Mouse (Mus musculus): ENCODE data around the gene Olfr984. TPM values are rescaled to one million over a fixed set of nuclear protein-coding genes. Genes with fewer than 3 reads are reported as not detected.

The Olfr984 gene
- not detected in 2 replicates for polyA plus RNA-seq (2015; fragmentation: Nextera tagmentation; extraction: Ambion mirVana)

- no peaks in the 10 kb centered on the region for H3K9me3 ChIP-seq
- H3K4me2 ChIP-seq: no peak within 1 kb of the TSS
- ATAC-seq (ENCODE audit: low read depth): no peak
- H3K27me3 ChIP-seq: no peaks in the 10 kb centered on the region
- no peaks in the 10 kb centered on the region for H3K4me1 ChIP-seq (replicated peaks)
- no peak within 1 kb of the TSS for H3K9ac ChIP-seq
- H3K36me3 ChIP-seq: no peaks in the 10 kb centered on the region
- no peak within 1 kb of the TSS for H3K4me3 ChIP-seq
- WGBS: 93% methylated on average over 2 of the region's 2 CpGs
- no peak within 1 kb of the TSS for H3K27ac ChIP-seq (replicated peaks)
Measured at GRCm38 (mm10) chr9:40114106-40114505, at the start of gene Olfr984. Olfr984 (minus strand) TSS chr9:40114206.

GRCm38 (mm10) chr9:40155118-40155644 is 41.2 kb upstream of the Olfr984 start:
- 77% methylated on average over 4 of the region's 4 CpGs for WGBS

GRCm38 (mm10) chr9:40141544-40141943 is 27.5 kb upstream of the Olfr984 start:
- no peak overlapping the region for H3K4me3 ChIP-seq
- H3K4me2 ChIP-seq: no peak overlapping the region
- H3K27ac ChIP-seq (replicated peaks): no peak overlapping the region
- no peaks in the 10 kb centered on the region for H3K27me3 ChIP-seq
- ATAC-seq (ENCODE audit: low read depth): no peak
- no peaks in the 10 kb centered on the region for H3K9me3 ChIP-seq
- no peaks in the 10 kb centered on the region for H3K4me1 ChIP-seq (replicated peaks)
- no peaks in the 10 kb centered on the region for H3K36me3 ChIP-seq
- no peak overlapping the region for H3K9ac ChIP-seq
- 48% methylated on average over 1 of the region's 1 CpGs for WGBS

More at GRCm38 (mm10) chr9:40155118-40155644, 41.2 kb upstream of the Olfr984 start:
- Histone ChIP-seq H3K27me3 (no peaks in the 10 kb centered on the region), H3K4me3 (no peak overlapping the region), H3K36me3 (no peaks in the 10 kb centered on the region), H3K27ac (replicated peaks) (no peak overlapping the region), H3K9ac (no peak overlapping the region), H3K4me2 (no peak overlapping the region), H3K4me1 (replicated peaks) (no peaks in the 10 kb centered on the region), H3K9me3 (no peaks in the 10 kb centered on the region)
- ATAC-seq (ENCODE audit: low read depth): no peak

GRCm38 (mm10) chr9:40139484-40139883 is 25.5 kb upstream of the Olfr984 start:
- 69% methylated on average over 4 of the region's 4 CpGs for WGBS
- H3K4me2 ChIP-seq: no peak overlapping the region
- no peak overlapping the region for H3K27ac ChIP-seq (replicated peaks)
- no peak overlapping the region for H3K4me3 ChIP-seq
- no peaks in the 10 kb centered on the region for H3K36me3 ChIP-seq
- H3K9ac ChIP-seq: no peak overlapping the region
- no peaks in the 10 kb centered on the region for H3K27me3 ChIP-seq
- no peaks in the 10 kb centered on the region for H3K4me1 ChIP-seq (replicated peaks)
- no peak for ATAC-seq (ENCODE audit: low read depth)
- no peaks in the 10 kb centered on the region for H3K9me3 ChIP-seq

GRCm38 (mm10) chr9:40136987-40137688 is 23.1 kb upstream of the Olfr984 start:
- Histone ChIP-seq H3K4me2 (no peak overlapping the region), H3K9ac (no peak overlapping the region), H3K27ac (replicated peaks) (no peak overlapping the region), H3K4me3 (no peak overlapping the region), H3K36me3 (no peaks in the 10 kb centered on the region), H3K4me1 (replicated peaks) (no peaks in the 10 kb centered on the region), H3K9me3 (no peaks in the 10 kb centered on the region), H3K27me3 (no peaks in the 10 kb centered on the region)
- no peak for ATAC-seq (ENCODE audit: low read depth)
- WGBS: 86% methylated on average over 6 of the region's 6 CpGs

GRCm38 (mm10) chr9:40130556-40130955 is 16.6 kb upstream of the Olfr984 start:
- Histone ChIP-seq H3K27ac (replicated peaks) (no peak overlapping the region), H3K9me3 (no peaks in the 10 kb centered on the region), H3K4me2 (no peak overlapping the region), H3K4me1 (replicated peaks) (no peaks in the 10 kb centered on the region), H3K4me3 (no peak overlapping the region), H3K27me3 (no peaks in the 10 kb centered on the region), H3K36me3 (no peaks in the 10 kb centered on the region), H3K9ac (no peak overlapping the region)
- no peak for ATAC-seq (ENCODE audit: low read depth)
- WGBS: 98% methylated on average over 1 of the region's 1 CpGs

- Histone ChIP-seq H3K27me3 (no peaks in the 10 kb centered on the region), H3K9ac (no peak within 1 kb of the TSS), H3K4me1 (replicated peaks) (no peaks in the 10 kb centered on the region), H3K36me3 (no peaks in the 10 kb centered on the region), H3K4me3 (no peak within 1 kb of the TSS), H3K4me2 (no peak within 1 kb of the TSS), H3K9me3 (no peaks in the 10 kb centered on the region), H3K27ac (replicated peaks) (no peak within 1 kb of the TSS)
- ATAC-seq (ENCODE audit: low read depth): no peak
- WGBS: 91% methylated on average over 1 of the region's 1 CpGs
Measured at GRCm38 (mm10) chr9:40130084-40130483, 16.1 kb upstream of the Olfr984 start, which contains the start of gene Olfr985. Olfr985 (minus strand) TSS chr9:40130184.

- no peaks in the 10 kb centered on the region for H3K4me1 ChIP-seq (replicated peaks)
- H3K9ac ChIP-seq: no peak overlapping the region
- no peaks in the 10 kb centered on the region for H3K27me3 ChIP-seq
- no peak for ATAC-seq (ENCODE audit: low read depth)
- no peak overlapping the region for H3K4me3 ChIP-seq
- H3K36me3 ChIP-seq: no peaks in the 10 kb centered on the region
- H3K27ac ChIP-seq (replicated peaks): no peak overlapping the region
- no peak overlapping the region for H3K4me2 ChIP-seq
- WGBS: 75% methylated on average over 5 of the region's 5 CpGs
- H3K9me3 ChIP-seq: no peaks in the 10 kb centered on the region
Measured at GRCm38 (mm10) chr9:40117287-40117659, 3.3 kb upstream of the Olfr984 start.

- Histone ChIP-seq H3K4me1 (replicated peaks) (no peaks in the 10 kb centered on the region), H3K9me3 (no peaks in the 10 kb centered on the region), H3K4me2 (no peak overlapping the region), H3K27ac (replicated peaks) (no peak overlapping the region), H3K36me3 (no peaks in the 10 kb centered on the region), H3K9ac (no peak overlapping the region), H3K27me3 (no peaks in the 10 kb centered on the region), H3K4me3 (no peak overlapping the region)
- ATAC-seq (ENCODE audit: low read depth): no peak
- 61% methylated on average over 10 of the region's 10 CpGs for WGBS
Measured at GRCm38 (mm10) chr9:40116645-40117286, 2.8 kb upstream of the Olfr984 start.

- H3K4me1 ChIP-seq (replicated peaks): no peaks in the 10 kb centered on the region
- H3K4me3 ChIP-seq: no peak overlapping the region
- no peaks in the 10 kb centered on the region for H3K36me3 ChIP-seq
- no peak overlapping the region for H3K27ac ChIP-seq (replicated peaks)
- no peaks in the 10 kb centered on the region for H3K27me3 ChIP-seq
- no peak for ATAC-seq (ENCODE audit: low read depth)
- H3K9me3 ChIP-seq: no peaks in the 10 kb centered on the region
- no peak overlapping the region for H3K4me2 ChIP-seq
- H3K9ac ChIP-seq: no peak overlapping the region
- 71% methylated on average over 3 of the region's 3 CpGs for WGBS
Measured at GRCm38 (mm10) chr9:40094769-40095168, 19.2 kb downstream of the Olfr984 start.

- no peak within 1 kb of the TSS for H3K4me3 ChIP-seq
- 81% methylated on average over 2 of the region's 2 CpGs for WGBS
- H3K27ac ChIP-seq (replicated peaks): no peak within 1 kb of the TSS
- H3K4me2 ChIP-seq: no peak within 1 kb of the TSS
- no peak within 1 kb of the TSS for H3K9ac ChIP-seq
- H3K4me1 ChIP-seq (replicated peaks): no peaks in the 10 kb centered on the region
- H3K36me3 ChIP-seq: no peaks in the 10 kb centered on the region
- no peaks in the 10 kb centered on the region for H3K27me3 ChIP-seq
- no peaks in the 10 kb centered on the region for H3K9me3 ChIP-seq
- ATAC-seq (ENCODE audit: low read depth): no peak
Measured at GRCm38 (mm10) chr9:40093495-40093894, 20.5 kb downstream of the Olfr984 start, which contains the start of gene Olfr983. Olfr983 (minus strand) TSS chr9:40093595.

- no peaks in the 10 kb centered on the region for H3K4me1 ChIP-seq (replicated peaks)
- H3K4me2 ChIP-seq: no peak within 1 kb of the TSS
- no peak for ATAC-seq (ENCODE audit: low read depth)
- H3K27me3 ChIP-seq: no peaks in the 10 kb centered on the region
- H3K27ac ChIP-seq (replicated peaks): no peak within 1 kb of the TSS
- no peak within 1 kb of the TSS for H3K4me3 ChIP-seq
- WGBS: 79% methylated on average over 2 of the region's 2 CpGs
- H3K9me3 ChIP-seq: no peaks in the 10 kb centered on the region
- no peak within 1 kb of the TSS for H3K9ac ChIP-seq
- H3K36me3 ChIP-seq: no peaks in the 10 kb centered on the region
Measured at GRCm38 (mm10) chr9:40073529-40073928, 40.5 kb downstream of the Olfr984 start, which contains the start of gene Olfr982. Olfr982 (plus strand) TSS chr9:40073829.

Measured in neural tube, embryonic 13.5 days (tissue).